Mouse (Mus musculus) G1E (cell line): Measurements from ENCODE around the gene Hacl1.

ENCODE experiments used
- CTCF ChIP-seq: IDR thresholded peaks from 2 replicates; pipeline ENCODE4 v1.5.1; 2012; ENCODE audit warnings: low read depth, low read length, inconsistent platforms, mixed read lengths
- GATA1 ChIP-seq: IDR thresholded peaks from 2 replicates; pipeline ENCODE4 v1.6.1; 2012; ENCODE audit warnings: borderline replicate concordance, low read length, inconsistent platforms, mixed read lengths
- POLR2AphosphoS5 ChIP-seq: IDR thresholded peaks from 2 replicates; pipeline ENCODE4 v1.6.1; 2012; ENCODE audit warnings: low read depth, low read length, inconsistent platforms; ENCODE audit not compliant: insufficient replicate concordance

DNA sequence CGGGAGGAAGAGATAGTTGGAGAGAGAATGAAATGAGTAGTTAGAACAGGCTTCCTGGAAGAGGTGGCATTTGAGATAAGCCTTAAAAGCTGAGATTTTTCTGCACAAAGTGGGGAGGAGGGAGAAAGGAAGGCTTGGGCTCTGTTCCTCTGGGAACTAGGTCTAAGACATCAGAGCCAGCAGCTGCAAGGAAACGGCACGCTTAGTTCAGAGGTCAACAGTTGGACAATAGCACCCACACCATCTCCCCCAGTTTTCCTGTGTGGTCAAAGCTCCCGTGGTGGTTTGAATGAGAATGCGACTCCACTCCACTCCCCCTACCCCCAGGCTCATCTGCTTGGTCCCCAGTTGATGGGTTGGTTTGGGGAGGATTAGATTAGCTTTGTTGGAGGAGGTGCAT, 81.9 kb downstream of the Hacl1 start:
- TF ChIP-seq CTCF (no peak), GATA1 (no peak), POLR2AphosphoS5 (no peak)
